Mouse (Mus musculus): ENCODE measurements around the gene Ptdss2.

The Ptdss2 gene

GRCm38 (mm10) chr7:141175068-141175467 is 52.9 kb downstream of the Ptdss2 start:
- no peak for DNase-seq

DNA sequence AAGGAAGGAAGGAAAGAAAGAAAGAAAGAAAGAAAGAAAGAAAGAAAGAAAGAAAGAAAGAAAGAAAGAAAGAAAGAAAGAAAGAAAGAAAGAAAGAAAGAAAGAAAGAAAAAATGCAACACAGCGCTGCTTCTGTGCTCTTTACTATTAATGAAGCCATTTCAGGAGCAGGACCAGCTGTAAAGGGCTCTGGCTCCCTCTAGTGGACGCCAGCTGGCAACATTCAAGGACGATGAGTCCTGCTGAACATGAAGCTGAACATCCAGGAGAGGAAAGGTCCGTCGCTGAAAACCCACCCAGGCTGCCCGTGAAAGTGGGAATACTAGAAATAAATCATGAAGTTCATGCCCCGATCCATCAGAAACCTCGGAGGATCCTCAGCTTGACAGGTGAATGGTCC is 54.0 kb downstream of the Ptdss2 start:
- DNase-seq = peak; percentile 88

DNA sequence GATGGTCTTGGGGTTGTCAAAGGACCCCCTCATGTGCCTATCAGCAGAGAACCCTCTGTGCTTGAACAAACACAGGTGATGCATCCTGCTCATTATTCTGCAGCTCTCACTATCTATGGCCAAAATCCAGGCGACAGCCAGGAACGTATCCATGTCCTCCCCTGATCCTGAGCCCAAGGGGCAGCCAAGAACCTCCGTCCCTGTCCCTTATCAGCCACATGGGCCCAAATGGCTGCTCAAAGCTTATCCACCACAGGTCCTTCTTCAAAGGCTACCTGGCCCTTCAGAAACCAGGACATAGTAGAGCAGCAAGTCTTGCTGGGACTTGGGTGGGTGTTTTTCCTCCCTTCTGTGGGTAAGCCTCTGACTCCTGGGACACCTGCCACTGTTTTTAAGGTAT is 66.0 kb downstream of the Ptdss2 start:
- DNase-seq = no peak

- no peak for DNase-seq
Measured at GRCm38 (mm10) chr7:141188733-141189132, 66.6 kb downstream of the Ptdss2 start.

GRCm38 (mm10) chr7:141190220-141190619 is 68.0 kb downstream of the Ptdss2 start:
- no peak for DNase-seq

DNA sequence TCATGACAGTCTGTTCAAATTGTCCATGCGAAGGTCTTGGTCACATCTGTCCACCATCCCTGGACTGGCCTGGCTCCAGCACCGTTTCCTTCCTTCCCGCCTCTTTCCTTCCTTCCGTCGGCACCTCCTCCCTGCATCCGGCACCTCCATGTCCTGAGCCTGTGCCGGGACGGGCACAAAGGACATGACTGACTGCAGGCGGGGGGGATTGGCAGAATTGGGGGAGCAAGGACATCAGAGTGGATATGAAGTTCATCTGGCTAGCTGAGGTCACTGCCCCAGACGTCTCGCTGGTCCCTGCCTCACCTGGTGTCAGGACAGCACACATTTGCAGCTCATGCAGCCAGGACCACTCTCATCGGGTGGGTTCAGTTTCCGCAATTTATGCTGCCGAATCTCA is 68.9 kb downstream of the Ptdss2 start:
- no peak for DNase-seq

DNA sequence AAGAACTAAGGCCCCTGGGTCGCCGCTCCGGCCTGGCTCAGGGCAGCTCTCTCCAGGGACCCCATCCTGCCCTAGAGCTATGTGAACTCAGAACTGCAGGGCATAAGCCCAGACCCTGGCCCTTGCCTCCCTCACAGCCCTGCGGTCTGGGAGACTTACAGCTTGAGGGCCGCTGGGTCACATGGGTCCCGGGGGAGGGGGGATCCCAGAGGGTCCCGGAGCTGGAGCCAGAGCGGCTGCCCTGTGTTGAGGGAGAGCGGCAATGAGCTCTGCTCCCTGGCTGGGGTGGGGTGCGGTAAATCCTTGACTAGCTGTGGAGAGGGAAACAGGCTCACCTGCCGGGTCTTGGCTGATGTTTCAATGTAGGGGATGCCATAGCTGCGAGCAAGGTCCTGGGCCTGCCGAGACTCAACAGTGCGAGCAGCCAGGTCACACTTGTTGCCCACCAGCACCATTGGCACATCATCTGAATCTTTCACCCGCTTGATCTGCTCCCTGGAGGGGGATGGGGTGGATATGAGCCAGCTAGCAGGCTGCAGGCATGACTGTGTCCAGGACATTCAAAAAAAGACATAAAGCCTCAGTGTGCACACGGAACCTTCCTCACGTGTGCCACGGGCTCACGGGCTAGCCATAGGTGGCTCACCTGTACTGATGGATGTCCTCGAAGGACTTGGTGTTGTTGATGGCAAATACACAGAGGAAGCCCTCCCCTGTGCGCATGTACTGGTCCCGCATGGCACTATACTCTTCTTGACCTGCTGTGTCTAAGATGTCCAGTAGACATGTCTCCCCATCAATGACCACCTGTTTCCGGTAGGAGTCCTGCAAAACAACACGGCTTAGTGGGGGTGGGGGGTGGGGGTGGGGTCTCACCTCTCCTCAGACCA is 69.9 kb downstream of the Ptdss2 start:
- no peak for DNase-seq

- no peak for DNase-seq
Measured at GRCm38 (mm10) chr7:141192776-141193347, 70.7 kb downstream of the Ptdss2 start.

DNA sequence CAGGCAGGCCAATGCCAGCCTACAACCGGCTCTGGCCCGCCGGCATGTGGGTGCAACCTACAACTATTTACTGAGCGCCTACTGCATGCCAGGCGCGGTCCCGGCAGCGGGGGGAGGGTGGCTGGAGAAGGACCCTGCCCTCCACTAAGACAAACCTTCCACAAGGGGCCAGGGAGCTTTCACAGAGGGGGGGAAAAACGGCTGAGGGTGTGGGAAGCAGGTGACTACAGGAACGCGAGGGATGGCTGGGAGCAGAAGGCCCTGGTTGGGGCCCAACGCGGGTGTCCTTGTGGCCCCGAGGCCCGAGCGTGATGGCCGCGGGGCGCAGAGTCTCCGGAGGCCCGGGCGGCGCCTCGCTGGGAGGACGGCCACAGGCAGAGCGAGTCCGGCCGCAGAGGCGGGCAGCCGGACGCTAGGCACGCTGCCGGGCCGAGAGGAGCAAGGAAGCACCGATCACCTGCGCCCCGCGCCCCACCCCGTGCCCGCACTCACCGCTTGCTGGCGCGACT is 71.2 kb downstream of the Ptdss2 start:
- peak; percentile 56 for DNase-seq

GRCm38 (mm10) chr7:141193948-141194347 is 71.8 kb downstream of the Ptdss2 start, which contains the start of the genes Hras and Lrrc56:
Hras (minus strand) TSS chr7:141194005.
Lrrc56 (plus strand) TSS chr7:141194157.
- DNase-seq = peak; percentile 99

- DNase-seq = no peak
Measured at GRCm38 (mm10) chr7:141194409-141194808, 72.2 kb downstream of the Ptdss2 start.

- peak; percentile 96 for DNase-seq
Measured at GRCm38 (mm10) chr7:141194830-141195229, 72.6 kb downstream of the Ptdss2 start.

DNA sequence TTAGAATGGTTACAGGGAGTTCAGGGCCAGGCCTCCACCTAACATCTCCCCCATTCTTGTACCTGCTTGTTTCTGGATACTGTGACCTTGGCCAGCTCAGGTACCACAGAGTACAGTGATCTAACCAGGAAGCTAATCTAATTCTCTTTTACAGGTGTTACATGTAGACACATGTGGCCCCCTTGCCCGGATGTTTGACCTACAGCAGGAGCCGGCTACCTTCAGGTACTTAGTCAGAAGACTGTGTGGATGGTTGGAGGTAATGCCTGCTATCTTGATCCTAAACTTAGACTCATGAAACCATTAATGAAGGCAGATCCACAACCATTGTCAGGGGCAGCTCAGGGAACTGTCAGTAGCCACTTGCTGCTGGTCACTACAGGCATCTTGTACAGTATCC is 73.6 kb downstream of the Ptdss2 start:
- DNase-seq = no peak

- DNase-seq = no peak
Measured at GRCm38 (mm10) chr7:141196619-141197282, 74.6 kb downstream of the Ptdss2 start.

DNA sequence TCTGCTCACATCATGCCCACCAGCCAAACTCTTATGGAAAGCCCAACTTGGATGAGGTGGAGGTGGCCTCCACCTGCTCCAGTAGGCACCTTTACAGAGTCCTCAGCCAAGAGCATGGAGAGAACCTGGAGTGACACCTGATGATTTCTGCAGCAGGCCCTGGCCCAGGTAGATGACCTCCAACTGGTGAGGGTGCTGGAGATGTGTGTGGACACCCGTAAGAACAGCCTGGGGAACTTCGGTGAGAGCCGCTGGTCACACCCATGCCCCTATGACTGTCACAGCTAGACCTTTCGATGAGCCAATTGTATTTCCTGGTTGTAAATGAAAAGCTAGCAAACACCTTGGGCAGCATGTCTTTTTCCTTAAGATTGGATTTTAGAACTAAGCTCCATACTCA is 75.9 kb downstream of the Ptdss2 start:
- no peak for DNase-seq

DNA sequence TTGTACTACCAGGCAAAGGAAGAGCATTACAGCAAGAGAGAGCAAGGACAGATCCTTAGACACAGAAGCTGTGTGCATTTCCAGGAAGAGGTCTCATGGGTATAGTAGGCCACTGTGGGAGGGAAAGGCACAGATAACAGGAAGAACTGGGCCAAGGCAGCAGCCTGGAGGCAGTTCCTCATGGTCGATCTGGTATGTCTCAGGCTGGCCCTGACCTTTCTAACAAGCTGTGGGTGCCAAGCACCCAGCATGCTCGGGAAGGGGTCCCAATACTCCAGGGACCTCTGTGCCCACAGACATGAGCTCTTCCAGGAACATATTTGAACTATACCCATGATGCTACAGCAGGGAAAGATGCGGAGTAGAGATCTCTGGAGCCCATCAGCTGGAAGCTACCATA is 82.4 kb downstream of the Ptdss2 start:
- no peak for DNase-seq

DNA sequence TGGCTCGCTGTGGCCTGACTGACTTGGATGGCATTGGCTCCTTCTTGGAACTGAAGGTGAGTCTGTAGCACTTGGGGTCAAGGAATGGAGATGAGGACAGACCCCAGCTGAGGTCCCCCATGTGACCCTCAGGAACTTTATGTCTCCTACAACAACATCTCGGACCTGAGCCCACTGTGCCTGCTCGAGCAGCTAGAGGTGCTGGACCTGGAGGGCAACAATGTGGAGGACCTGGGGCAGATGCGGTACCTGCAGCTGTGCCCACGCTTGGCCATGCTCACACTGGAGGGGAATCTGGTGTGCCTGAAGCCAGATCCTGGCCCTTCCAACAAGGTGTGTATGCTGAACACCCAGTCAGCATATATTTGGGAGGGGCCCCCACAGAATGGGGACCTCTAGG is 83.3 kb downstream of the Ptdss2 start:
- no peak for DNase-seq

DNA sequence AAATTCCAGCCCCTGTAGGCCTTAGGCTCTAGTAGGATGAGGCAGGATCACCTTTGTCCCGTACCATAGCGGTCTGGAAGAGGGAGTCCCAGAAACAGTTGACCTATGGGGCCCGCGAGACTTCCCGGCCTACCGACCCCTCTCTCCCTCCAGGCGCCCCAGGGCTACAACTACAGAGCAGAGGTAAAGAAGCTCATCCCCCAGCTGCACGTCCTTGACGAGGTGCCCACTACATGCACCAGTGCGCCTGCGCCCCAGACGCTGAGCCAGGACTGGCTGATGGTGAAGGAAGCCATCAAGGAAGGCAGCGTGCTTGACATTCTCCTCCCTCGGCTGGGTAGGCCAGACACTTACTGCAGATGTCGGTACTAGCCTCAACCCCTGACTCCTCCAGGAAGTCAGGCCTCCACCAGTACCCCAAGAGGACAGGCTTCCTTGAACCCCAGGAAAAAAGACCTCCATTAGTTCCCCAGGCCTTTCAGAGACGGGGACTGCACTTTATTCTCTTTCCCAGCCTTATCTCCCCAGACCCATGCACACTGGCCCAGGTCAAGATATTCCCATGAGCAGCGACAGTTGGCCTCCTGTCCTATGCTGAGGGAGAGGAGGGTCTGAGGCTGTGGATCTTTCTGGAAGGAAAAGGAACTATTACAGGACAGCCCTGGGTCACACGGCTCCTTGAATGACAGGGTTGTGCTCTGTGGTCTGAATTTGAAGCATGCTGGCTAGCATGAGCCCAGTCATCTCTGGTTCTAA is 84.2 kb downstream of the Ptdss2 start:
- no peak for DNase-seq
